Mouse (Mus musculus) frontal cortex, adult (tissue): ENCODE results near the gene Man1c1.

ENCODE experiments used
- ATAC-seq: cut with Nextera tagmentation; 2 replicates; pipeline ENCODE4 v1.9.2; 2017; ENCODE audit warnings: mild to moderate bottlenecking, moderate library complexity, mixed read lengths; ENCODE audit not compliant: low TSS enrichment

Man1c1 gene

GRCm38 (mm10) chr4:134515614-134516013 lies 188.5 kb downstream of the Man1c1 start:
- ATAC-seq, result no peak

- no peak for ATAC-seq
Observed at GRCm38 (mm10) chr4:134514309-134514930, 189.7 kb downstream of the Man1c1 start.

GRCm38 (mm10) chr4:134512798-134513197 lies 191.3 kb downstream of the Man1c1 start:
- no peak for ATAC-seq

GRCm38 (mm10) chr4:134511730-134512129 lies 192.4 kb downstream of the Man1c1 start:
- ATAC-seq, result no peak
